Mouse (Mus musculus) heart, postnatal 0 days (tissue): Measurements from ENCODE around the gene Uqcc1.

ENCODE experiments used
- CTCF ChIP-seq: IDR thresholded peaks from 2 replicates; pipeline ENCODE4 v1.5.1; 2016; ENCODE audit warnings: antibody characterized with exemption, control low read depth, low read depth
- EP300 ChIP-seq: IDR thresholded peaks from 2 replicates; pipeline ENCODE4 v1.6.1; 2016; ENCODE audit warnings: antibody characterized with exemption, low read depth

- TF ChIP-seq CTCF (peak; percentile 67), EP300 (no peak)
Measured at GRCm38 (mm10) chr2:155962991-155963390, 32.9 kb upstream of the Uqcc1 start.
